Mouse (Mus musculus) G1E (cell line): Measurements from ENCODE around the gene Mgp.

ENCODE experiments used
- CTCF ChIP-seq: IDR thresholded peaks from 2 replicates; pipeline ENCODE4 v1.5.1; 2012; ENCODE audit warnings: low read depth, low read length, inconsistent platforms, mixed read lengths
- GATA1 ChIP-seq: IDR thresholded peaks from 2 replicates; pipeline ENCODE4 v1.6.1; 2012; ENCODE audit warnings: borderline replicate concordance, low read length, inconsistent platforms, mixed read lengths
- GATA2 ChIP-seq: IDR thresholded peaks from 2 replicates; pipeline ENCODE4 v1.6.1; 2012; ENCODE audit warnings: low read depth, low read length, inconsistent platforms, borderline replicate concordance
- TAL1 ChIP-seq: conservative IDR thresholded peaks from 2 replicates; pipeline ENCODE4 v1.6.1; 2012; ENCODE audit warnings: low read depth, low read length, inconsistent platforms, mixed read lengths

DNA sequence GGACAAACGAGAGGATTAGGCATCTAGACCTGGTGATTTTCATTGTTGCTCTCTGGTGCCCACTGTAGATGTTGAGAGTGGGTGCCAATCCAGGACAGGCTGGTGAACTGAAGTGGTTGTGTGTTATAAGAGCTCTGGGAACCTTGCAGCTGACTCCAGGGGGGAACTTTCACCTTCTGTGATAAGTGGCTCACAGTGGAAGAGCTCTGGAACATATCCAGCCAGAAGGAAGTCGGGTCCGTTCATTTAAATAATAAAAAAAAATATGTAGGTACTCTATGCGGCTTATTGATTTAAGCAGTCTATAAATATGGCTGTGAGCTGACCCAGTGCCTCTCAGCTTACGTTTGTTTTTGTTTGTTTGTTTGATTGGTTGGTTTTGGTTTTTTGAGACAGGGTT is 46.5 kb upstream of the Mgp start, which contains the start of gene Erp27:
- TF ChIP-seq CTCF: no peak
- TF ChIP-seq GATA2: no peak
- TF ChIP-seq GATA1: no peak
- no peak for TF ChIP-seq TAL1
